Mouse (Mus musculus) midbrain, embryonic 14.5 days (tissue): ENCODE measurements around the gene Gdap2. TPM values are rescaled to one million over a fixed set of nuclear protein-coding genes. Genes with fewer than 3 reads are reported as not detected.
A peak's percentile ranks its signal among the peaks of the same experiment; 100 is the strongest.

Experiments
- ATAC-seq: fragments of 200-750 bp; cut with Nextera tagmentation; 2 replicates; pipeline ENCODE4 v1.8.0; 2017; ENCODE audit warnings: moderate number of reproducible peaks, moderate library complexity; ENCODE audit not compliant: low FRiP score, low TSS enrichment
- DNase-seq: peaks from one replicate; pipeline ENCODE4 v3.0.0-alpha.2; 2015
- H3K27ac ChIP-seq: fragments of 300-500 bp; sonication (generic); replicated peaks from 2 replicates; pipeline ENCODE4 v1.5.1; 2014; ENCODE audit warnings: mild to moderate bottlenecking, low read depth, low read length, moderate library complexity
- H3K27me3 ChIP-seq: fragments of 300-500 bp; sonication (generic); 2 replicates; pipeline ENCODE4 v1.6.1; 2014; ENCODE audit warnings: low read length, control low read depth, mixed read lengths; ENCODE audit not compliant: control insufficient read depth, insufficient read depth
- H3K36me3 ChIP-seq: fragments of 300-500 bp; sonication (generic); 2 replicates; pipeline ENCODE4 v1.6.1; 2014; ENCODE audit warnings: low read length, control low read depth; ENCODE audit not compliant: control insufficient read depth, insufficient read depth
- H3K4me1 ChIP-seq: fragments of 300-500 bp; sonication (generic); 2 replicates; pipeline ENCODE4 v1.6.1; 2014; ENCODE audit warnings: mild to moderate bottlenecking, antibody characterized with exemption, low read length, control low read depth; ENCODE audit not compliant: control insufficient read depth, insufficient read depth
- H3K4me2 ChIP-seq: fragments of 300-500 bp; sonication (generic); 2 replicates; pipeline ENCODE4 v1.6.1; 2014; ENCODE audit warnings: mild to moderate bottlenecking, low read length, moderate library complexity
- H3K4me3 ChIP-seq: fragments of 300-500 bp; sonication (generic); replicated peaks from 2 replicates; pipeline ENCODE4 v1.5.1; 2014; ENCODE audit warnings: low read depth, low read length
- H3K9ac ChIP-seq: fragments of 300-500 bp; sonication (generic); replicated peaks from 2 replicates; pipeline ENCODE4 v1.6.1; 2014; ENCODE audit warnings: mild to moderate bottlenecking, low read length, moderate library complexity
- H3K9me3 ChIP-seq: fragments of 300-500 bp; sonication (generic); 2 replicates; pipeline ENCODE4 v1.6.1; 2016; ENCODE audit warnings: low read length, control low read depth, mixed read lengths; ENCODE audit not compliant: control insufficient read depth
- WGBS: fragments of 180-500 bp; shearing (Covaris S2); extraction: QIAGEN DNeasy Blood & Tissue Kit; methylation state at CpG from one replicate; pipeline ENCODE4 v1.1.7; 2014; 5-methylcytosine and 5-hydroxymethylcytosine counted together
- polyA plus RNA-seq: library from polyadenylated mRNA; unstranded; fragments of >200 nt; fragmentation: Nextera tagmentation; extraction: Ambion mirVana; gene quantifications from 2 replicates; pipeline ENCODE4 v1.2.1, GENCODE M21; 2014

The Gdap2 gene
- 43.1 and 44.9 TPM in 2 replicates for polyA plus RNA-seq

DNA sequence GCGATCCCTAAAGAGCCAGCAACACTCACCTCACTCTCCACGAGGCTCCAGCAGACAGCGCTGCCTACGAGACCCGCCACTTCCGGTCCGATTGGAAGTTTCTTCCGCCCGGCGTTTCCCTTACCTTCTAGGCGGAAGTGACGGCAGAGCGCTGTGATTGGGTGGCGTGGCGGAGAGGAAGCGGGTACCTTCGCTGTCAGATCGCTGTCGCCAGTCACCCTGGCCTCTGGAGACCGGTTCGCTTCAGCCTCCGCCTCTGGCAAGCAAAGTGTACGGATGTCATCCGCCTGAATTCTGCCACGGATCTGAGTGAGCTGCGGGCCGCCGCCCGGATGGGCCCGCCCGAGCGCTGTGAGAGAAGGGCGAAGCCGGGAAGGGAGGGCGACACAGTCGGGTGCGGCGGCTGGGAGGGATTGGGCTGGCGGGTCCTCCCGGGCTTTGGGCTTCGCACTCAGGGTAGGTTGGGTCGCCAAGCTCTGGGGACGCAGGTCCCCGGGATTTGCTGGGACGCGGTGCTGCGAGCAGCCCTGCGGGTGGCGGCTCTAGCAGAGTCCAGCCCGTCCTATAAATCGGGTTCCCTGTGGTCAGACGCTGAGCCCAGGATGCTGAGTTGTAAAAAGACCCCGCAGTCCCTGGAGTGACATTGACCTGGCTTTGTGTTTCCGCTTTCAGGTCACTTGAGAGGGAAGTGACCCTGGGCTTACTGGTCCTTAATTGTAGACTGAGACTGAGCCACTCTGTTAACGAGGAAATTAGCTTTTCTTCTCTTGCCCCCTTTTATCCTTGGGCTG lies at the start of gene Gdap2, which contains the start of gene Wdr3:
Gene Gdap2, plus strand, starts transcription at position 67 of the 791 bp plus-strand sequence.
Gene Wdr3, minus strand, starts transcription at position 93 of the 791 bp plus-strand sequence.
- peak within 1 kb of the TSS; percentile 90 for H3K27ac ChIP-seq
- peak within 1 kb of the TSS; percentile 83 for H3K4me2 ChIP-seq
- DNase-seq (peak; percentile 99), ATAC-seq (peak; percentile 98)
- H3K9me3 ChIP-seq, result no peaks in the 10 kb centered on the region
- peaks cover 30% of the 10 kb centered on the region for H3K36me3 ChIP-seq
- H3K9ac ChIP-seq, result peak within 1 kb of the TSS; percentile 87
- peak within 1 kb of the TSS; percentile 86 for H3K4me3 ChIP-seq
- H3K27me3 ChIP-seq, result no peaks in the 10 kb centered on the region
- WGBS, result under 1% methylated on average over 55 of the region's 55 CpGs
- peaks cover 14% of the 10 kb centered on the region; the same call in 1 of the 2 replicates for H3K4me1 ChIP-seq

DNA sequence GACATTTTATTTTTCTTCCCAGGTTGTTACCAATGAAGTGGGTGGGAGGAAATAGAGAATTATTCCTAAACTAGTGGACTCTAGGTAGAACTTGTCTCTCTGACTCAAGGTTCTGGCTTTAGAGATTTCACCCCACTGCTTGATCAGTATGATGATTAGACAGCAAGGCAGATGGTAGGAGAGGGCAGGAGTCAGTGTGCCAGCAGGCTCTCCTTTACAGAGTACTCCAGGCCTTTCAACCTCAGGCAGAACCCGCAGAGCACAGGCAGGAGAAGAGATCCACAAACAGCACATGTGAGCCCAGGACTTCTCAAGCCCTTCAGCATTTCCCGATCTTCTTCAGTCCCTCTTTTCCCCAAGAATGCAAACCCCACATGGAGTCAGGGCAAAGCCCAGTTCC lies 43.5 kb upstream of the Gdap2 start:
- WGBS, result 77% methylated on average over 2 of the region's 2 CpGs
- DNase-seq, result no peak
- H3K27ac ChIP-seq, result no peak overlapping the region
- ATAC-seq, result no peak
- no peaks in the 10 kb centered on the region for H3K36me3 ChIP-seq
- H3K27me3 ChIP-seq, result no peaks in the 10 kb centered on the region
- H3K4me2 ChIP-seq, result no peak overlapping the region
- no peaks in the 10 kb centered on the region for H3K4me1 ChIP-seq
- H3K4me3 ChIP-seq, result no peak overlapping the region
- no peaks in the 10 kb centered on the region for H3K9me3 ChIP-seq
- no peak overlapping the region for H3K9ac ChIP-seq

DNA sequence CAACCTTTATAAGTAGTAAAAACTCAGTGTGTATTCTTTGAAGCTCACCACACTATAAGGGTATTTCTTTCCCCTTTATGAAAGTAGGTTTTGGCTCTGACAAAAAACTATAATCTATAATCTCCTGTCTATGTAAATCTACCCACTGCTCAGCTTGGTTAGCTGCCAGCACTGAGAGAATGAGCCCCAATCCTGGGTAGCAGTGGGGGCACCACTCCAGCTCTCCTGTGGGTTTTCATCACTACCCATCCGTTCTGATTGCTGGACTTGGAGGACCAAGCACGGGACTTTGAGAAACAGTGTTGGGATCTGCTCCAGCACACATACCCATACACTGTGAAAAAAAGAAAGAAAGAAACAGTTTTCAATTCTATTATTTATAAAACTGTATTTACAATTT lies 40.2 kb upstream of the Gdap2 start:
- Histone ChIP-seq H3K9me3 (no peaks in the 10 kb centered on the region), H3K4me3 (no peak overlapping the region), H3K27me3 (no peaks in the 10 kb centered on the region), H3K27ac (no peak overlapping the region), H3K9ac (no peak overlapping the region), H3K36me3 (no peaks in the 10 kb centered on the region), H3K4me1 (no peaks in the 10 kb centered on the region), H3K4me2 (no peak overlapping the region)
- no peak for ATAC-seq
- WGBS, result 78% methylated on average over 2 of the region's 2 CpGs
- DNase-seq, result no peak

DNA sequence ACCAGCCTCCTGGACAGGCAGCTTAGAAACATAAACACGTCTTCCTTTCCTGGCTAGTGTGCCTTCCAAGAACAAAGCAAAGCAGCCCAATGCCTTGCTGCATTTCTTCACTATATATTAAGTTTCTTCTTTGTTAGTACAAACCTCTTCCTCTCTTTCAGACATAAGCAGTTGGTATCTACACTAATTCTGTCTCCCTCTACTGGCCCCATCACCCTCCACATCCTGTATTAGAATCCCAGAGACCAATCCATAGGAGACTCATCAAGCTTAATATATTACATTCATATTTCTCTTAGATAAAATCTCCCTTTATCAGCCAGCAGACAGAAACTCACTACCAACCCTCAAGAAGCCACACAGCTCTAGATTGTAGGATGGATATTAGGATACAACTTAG lies 39.7 kb upstream of the Gdap2 start:
- Histone ChIP-seq H3K4me2 (no peak overlapping the region), H3K4me1 (no peaks in the 10 kb centered on the region), H3K9me3 (no peaks in the 10 kb centered on the region), H3K27ac (no peak overlapping the region), H3K36me3 (no peaks in the 10 kb centered on the region), H3K9ac (no peak overlapping the region), H3K4me3 (no peak overlapping the region), H3K27me3 (no peaks in the 10 kb centered on the region)
- ATAC-seq (no peak), DNase-seq (no peak)
- 81% methylated on average over 1 of the region's 1 CpGs for WGBS

DNA sequence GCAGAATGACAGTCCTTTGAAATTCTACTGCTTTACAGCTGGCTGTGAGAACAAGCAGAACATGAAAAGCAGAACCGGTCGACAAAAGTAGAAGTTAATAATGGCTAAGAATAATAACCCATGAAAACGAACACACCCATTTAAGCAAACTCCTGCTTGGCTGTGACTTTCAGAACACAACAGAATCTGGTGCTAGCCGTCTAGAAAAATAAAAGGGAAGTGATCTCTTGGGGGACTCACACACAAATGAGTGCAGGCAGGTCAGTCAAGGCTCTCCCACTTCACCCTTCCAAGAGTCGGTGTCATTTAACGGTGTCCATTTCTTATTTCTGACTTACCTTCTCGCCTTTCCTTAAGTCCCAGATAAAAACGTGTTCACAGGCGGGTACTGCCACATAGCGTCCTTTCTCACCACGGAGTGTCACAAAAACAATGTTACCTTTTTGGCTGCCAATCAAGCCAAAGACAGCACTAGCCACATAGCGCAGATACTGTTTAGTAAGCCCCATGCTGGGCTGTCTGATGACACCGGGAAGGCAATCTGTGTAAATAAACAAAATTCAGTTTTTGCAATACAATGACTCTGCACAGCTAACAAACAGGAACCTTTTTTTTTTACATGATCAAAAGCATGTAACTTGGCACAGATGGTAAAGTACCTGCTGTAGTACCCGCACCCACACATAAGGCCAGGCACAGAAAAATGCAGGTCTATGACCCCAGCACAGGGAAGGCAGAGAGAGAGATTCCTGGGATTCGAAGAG lies 1.3 kb upstream of the Gdap2 start:
- Histone ChIP-seq H3K4me3 (peak overlapping the region; percentile 86), H3K9me3 (no peaks in the 10 kb centered on the region), H3K4me2 (peak overlapping the region; percentile 83), H3K27me3 (no peaks in the 10 kb centered on the region), H3K9ac (peak overlapping the region; percentile 87; the same call in 1 of the 2 replicates), H3K27ac (no peak overlapping the region), H3K36me3 (peaks cover 36% of the 10 kb centered on the region), H3K4me1 (peaks cover 14% of the 10 kb centered on the region; the same call in 1 of the 2 replicates)
- DNase-seq (no peak), ATAC-seq (no peak)
- WGBS, result 91% methylated on average over 15 of the region's 15 CpGs

DNA sequence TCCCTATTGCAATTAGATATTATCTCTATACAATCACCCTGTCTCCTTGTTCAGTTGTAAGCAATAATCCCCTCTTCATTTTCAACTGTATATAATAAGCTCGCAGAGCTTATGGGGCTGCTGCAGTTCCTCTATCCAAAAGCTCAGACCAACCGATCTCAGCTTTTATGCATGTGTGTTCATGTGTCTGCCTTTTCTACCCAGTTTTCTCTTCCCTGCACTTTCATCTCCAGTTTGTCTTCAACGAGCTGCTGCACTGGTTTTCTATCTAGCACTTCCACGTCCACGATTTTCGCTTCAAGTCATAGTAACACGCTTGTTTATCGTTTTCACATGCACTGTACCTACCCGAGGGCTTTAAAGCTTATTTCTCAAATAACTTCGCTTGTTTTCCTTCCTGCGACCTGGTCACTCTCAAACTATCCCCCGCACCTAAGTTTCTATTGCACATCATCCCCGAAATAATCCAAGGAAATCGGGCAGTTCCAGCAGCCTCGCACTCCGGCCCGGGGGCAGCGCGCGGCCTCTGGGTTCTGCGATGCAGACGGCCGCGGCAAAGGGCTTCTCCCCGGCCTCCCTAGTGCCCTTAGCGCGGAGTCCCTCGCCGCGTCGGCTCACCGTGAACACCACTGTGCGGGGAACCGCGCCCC lies 391 bp upstream of the Gdap2 start:
- H3K4me2 ChIP-seq, result peak overlapping the region; percentile 83
- no peak for DNase-seq

DNA sequence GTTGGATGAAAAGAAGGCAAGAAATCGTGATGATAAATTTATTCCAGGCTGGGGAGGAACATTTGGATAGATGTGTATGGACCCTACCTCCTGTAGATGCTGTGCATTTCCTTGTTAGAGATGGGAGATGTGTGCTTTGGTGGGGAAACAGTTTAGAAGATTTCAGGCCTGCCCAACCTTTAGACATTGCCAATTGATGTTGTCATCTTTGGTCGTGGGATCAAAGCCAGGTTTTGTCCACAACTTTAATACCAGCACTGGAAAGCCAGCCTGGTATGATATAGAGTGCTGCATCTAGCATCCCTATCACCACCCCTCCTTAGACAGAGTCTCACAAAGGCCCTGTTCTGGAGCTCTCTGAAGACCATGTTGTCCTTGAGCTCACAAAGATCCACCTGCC lies 1.4 kb downstream of the Gdap2 start:
- Histone ChIP-seq H3K27ac (no peak overlapping the region), H3K4me3 (0 out of 2 replicates have a peak overlapping the region, but pooled peaks have one; percentile 86), H3K27me3 (no peaks in the 10 kb centered on the region), H3K36me3 (peaks cover 29% of the 10 kb centered on the region), H3K4me2 (peak overlapping the region; percentile 83), H3K4me1 (peaks cover 14% of the 10 kb centered on the region; the same call in 1 of the 2 replicates), H3K9me3 (no peaks in the 10 kb centered on the region), H3K9ac (no peak overlapping the region; the same call in 1 of the 2 replicates)
- no peak for ATAC-seq
- 88% methylated on average over 2 of the region's 2 CpGs for WGBS
- no peak for DNase-seq

More for the DNA sequence above, 391 bp upstream of the Gdap2 start:
- H3K4me3 ChIP-seq, result peak overlapping the region; percentile 86
- peak; percentile 1; the same call in 1 of the 2 replicates for ATAC-seq
- H3K9ac ChIP-seq, result peak overlapping the region; percentile 87
- H3K9me3 ChIP-seq, result no peaks in the 10 kb centered on the region
- 0 out of 2 replicates have a peak overlapping the region, but pooled peaks have one; percentile 26 for H3K27ac ChIP-seq
- peaks cover 34% of the 10 kb centered on the region for H3K36me3 ChIP-seq
- H3K4me1 ChIP-seq, result peaks cover 14% of the 10 kb centered on the region; the same call in 1 of the 2 replicates
- H3K27me3 ChIP-seq, result no peaks in the 10 kb centered on the region
- 2% methylated on average over 35 of the region's 35 CpGs for WGBS

DNA sequence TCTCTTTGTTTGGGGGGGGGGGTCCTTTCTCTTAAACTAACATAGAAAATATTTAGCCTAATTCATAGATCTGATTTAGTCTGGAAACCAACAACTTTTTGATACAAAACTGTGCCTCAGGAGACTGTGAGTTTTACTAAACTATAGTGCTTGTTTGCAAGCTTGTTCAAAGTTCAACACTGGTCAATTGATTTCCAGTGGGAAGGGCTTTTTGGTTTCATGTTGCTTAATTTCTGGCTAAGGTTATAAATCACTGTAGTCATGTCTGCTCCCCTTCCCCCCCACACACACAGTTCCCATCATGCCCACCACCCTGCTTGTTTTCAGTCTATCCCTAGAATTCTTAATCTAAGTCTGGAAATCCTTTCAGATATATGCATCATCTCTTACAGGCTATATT lies 2.8 kb downstream of the Gdap2 start:
- Histone ChIP-seq H3K9me3 (no peaks in the 10 kb centered on the region), H3K4me2 (no peak overlapping the region), H3K4me1 (peaks cover 14% of the 10 kb centered on the region; the same call in 1 of the 2 replicates), H3K4me3 (no peak overlapping the region), H3K27me3 (no peaks in the 10 kb centered on the region), H3K36me3 (peaks cover 22% of the 10 kb centered on the region; the same call in 1 of the 2 replicates), H3K27ac (no peak overlapping the region), H3K9ac (no peak overlapping the region)
- ATAC-seq (no peak), DNase-seq (no peak)
